Mouse (Mus musculus) E14TG2a.4 (cell line): ENCODE measurements around the gene C2cd4b.

Source experiments
- H3K27me3 ChIP-seq: 2 replicates; pipeline ENCODE4 v1.6.1; 2014; ENCODE audit warnings: low read length, control low read depth; ENCODE audit not compliant: insufficient read depth
- H3K36me3 ChIP-seq: 2 replicates; pipeline ENCODE4 v1.6.1; 2014; ENCODE audit warnings: low read length, control low read depth; ENCODE audit not compliant: insufficient read depth
- H3K4me1 ChIP-seq: replicated peaks from 2 replicates; pipeline ENCODE4 v1.6.1; 2014; ENCODE audit warnings: low read depth, low read length, control low read depth
- H3K4me3 ChIP-seq: replicated peaks from 2 replicates; pipeline ENCODE4 v1.5.1; 2014; ENCODE audit warnings: mild to moderate bottlenecking, low read length
- H3K9me3 ChIP-seq: 2 replicates; pipeline ENCODE4 v1.6.1; 2014; ENCODE audit warnings: low read length, control low read depth
- CTCF ChIP-seq: conservative IDR thresholded peaks from 2 replicates; pipeline ENCODE4 v1.5.1; 2014; ENCODE audit warnings: low read length
- NANOG ChIP-seq: IDR thresholded peaks from 2 replicates; pipeline ENCODE4 v1.6.1; 2014; ENCODE audit warnings: borderline replicate concordance, low read length, mixed read lengths
- POU5F1 ChIP-seq: IDR thresholded peaks from 2 replicates; pipeline ENCODE4 v1.6.1; 2014; ENCODE audit warnings: low read length, borderline replicate concordance

The C2cd4b gene

GRCm38 (mm10) chr9:67783925-67784324, 24.7 kb downstream of the C2cd4b start:
- H3K9me3 ChIP-seq: no peaks in the 10 kb centered on the region
- no peaks in the 10 kb centered on the region for H3K36me3 ChIP-seq
- H3K4me3 ChIP-seq: no peak overlapping the region
- H3K27me3 ChIP-seq: peaks cover 8% of the 10 kb centered on the region; the same call in 1 of the 2 replicates
- peaks cover 9% of the 10 kb centered on the region for H3K4me1 ChIP-seq
- TF ChIP-seq POU5F1 (no peak), CTCF (peak; percentile 94)

GRCm38 (mm10) chr9:67786311-67786710, 27.1 kb downstream of the C2cd4b start:
- no peak for TF ChIP-seq CTCF
- TF ChIP-seq POU5F1: no peak
- no peak for TF ChIP-seq NANOG
- no peaks in the 10 kb centered on the region for H3K9me3 ChIP-seq
- H3K4me3 ChIP-seq: no peak overlapping the region
- H3K36me3 ChIP-seq: no peaks in the 10 kb centered on the region
- peaks cover 9% of the 10 kb centered on the region for H3K4me1 ChIP-seq
- H3K27me3 ChIP-seq: peaks cover 16% of the 10 kb centered on the region

- Histone ChIP-seq H3K4me3 (peak overlapping the region; percentile 65), H3K9me3 (no peaks in the 10 kb centered on the region), H3K27me3 (peaks cover 16% of the 10 kb centered on the region), H3K36me3 (no peaks in the 10 kb centered on the region), H3K4me1 (peaks cover 9% of the 10 kb centered on the region)
- TF ChIP-seq POU5F1 (no peak), CTCF (no peak), NANOG (no peak)
Measured at GRCm38 (mm10) chr9:67787671-67788070, 28.4 kb downstream of the C2cd4b start.

GRCm38 (mm10) chr9:67792405-67792804, 33.2 kb downstream of the C2cd4b start:
- Histone ChIP-seq H3K9me3 (no peaks in the 10 kb centered on the region), H3K4me1 (peaks cover 8% of the 10 kb centered on the region), H3K4me3 (no peak overlapping the region), H3K27me3 (peaks cover 16% of the 10 kb centered on the region), H3K36me3 (no peaks in the 10 kb centered on the region)
- no peak for TF ChIP-seq NANOG
- no peak for TF ChIP-seq POU5F1
- no peak for TF ChIP-seq CTCF

GRCm38 (mm10) chr9:67793501-67793900, 34.3 kb downstream of the C2cd4b start:
- Histone ChIP-seq H3K36me3 (no peaks in the 10 kb centered on the region), H3K27me3 (peaks cover 12% of the 10 kb centered on the region), H3K9me3 (no peaks in the 10 kb centered on the region), H3K4me3 (no peak overlapping the region), H3K4me1 (no peaks in the 10 kb centered on the region)
- TF ChIP-seq POU5F1: no peak
- TF ChIP-seq CTCF: no peak
- no peak for TF ChIP-seq NANOG

- peaks cover 7% of the 10 kb centered on the region for H3K27me3 ChIP-seq
- H3K4me3 ChIP-seq: no peak overlapping the region
- H3K4me1 ChIP-seq: no peaks in the 10 kb centered on the region
- H3K36me3 ChIP-seq: no peaks in the 10 kb centered on the region
- TF ChIP-seq POU5F1 (no peak), CTCF (no peak), NANOG (no peak)
- H3K9me3 ChIP-seq: no peaks in the 10 kb centered on the region
Measured at GRCm38 (mm10) chr9:67794216-67794615, 35.0 kb downstream of the C2cd4b start.

GRCm38 (mm10) chr9:67794668-67795067, 35.4 kb downstream of the C2cd4b start:
- Histone ChIP-seq H3K4me3 (no peak overlapping the region), H3K9me3 (no peaks in the 10 kb centered on the region), H3K36me3 (no peaks in the 10 kb centered on the region), H3K4me1 (no peaks in the 10 kb centered on the region), H3K27me3 (peaks cover 3% of the 10 kb centered on the region)
- TF ChIP-seq NANOG (no peak), CTCF (no peak), POU5F1 (no peak)

GRCm38 (mm10) chr9:67795205-67795675, 36.0 kb downstream of the C2cd4b start:
- Histone ChIP-seq H3K36me3 (no peaks in the 10 kb centered on the region), H3K4me3 (no peak overlapping the region), H3K27me3 (no peaks in the 10 kb centered on the region; the same call in 1 of the 2 replicates), H3K4me1 (no peaks in the 10 kb centered on the region), H3K9me3 (no peaks in the 10 kb centered on the region)
- TF ChIP-seq CTCF (no peak), POU5F1 (no peak), NANOG (no peak)
